Mouse (Mus musculus) lung, postnatal 0 days (tissue): ENCODE results near the gene Gpc6. TPM values are rescaled to one million over a fixed set of nuclear protein-coding genes. Genes with fewer than 3 reads are reported as not detected.

ENCODE experiments used
- ATAC-seq: fragments of 200-750 bp; cut with Nextera tagmentation; 2 replicates; pipeline ENCODE4 v1.8.0; 2017; ENCODE audit warnings: moderate library complexity
- DNase-seq: peaks from one replicate; pipeline ENCODE4 v3.0.0-alpha.2; 2016; ENCODE audit warnings: low spot score
- H3K27ac ChIP-seq: fragments of 300-500 bp; sonication (generic); 2 replicates; pipeline ENCODE4 v1.5.1; 2014; ENCODE audit warnings: antibody characterized with exemption, mild to moderate bottlenecking, low read length, mixed read lengths
- H3K27me3 ChIP-seq: fragments of 300-500 bp; sonication (generic); replicated peaks from 2 replicates; pipeline ENCODE4 v1.6.1; 2014; ENCODE audit warnings: low read length, mixed read lengths; ENCODE audit not compliant: insufficient read depth
- H3K36me3 ChIP-seq: fragments of 300-500 bp; sonication (generic); 2 replicates; pipeline ENCODE4 v1.6.1; 2014; ENCODE audit warnings: low read length, mixed read lengths; ENCODE audit not compliant: insufficient read depth
- H3K4me1 ChIP-seq: fragments of 300-500 bp; sonication (generic); 2 replicates; pipeline ENCODE4 v1.6.1; 2014; ENCODE audit warnings: antibody characterized with exemption, low read depth, low read length, mixed read lengths; ENCODE audit not compliant: insufficient read depth
- H3K4me2 ChIP-seq: fragments of 300-500 bp; sonication (generic); replicated peaks from 2 replicates; pipeline ENCODE4 v1.6.1; 2014; ENCODE audit warnings: low read depth, mild to moderate bottlenecking, low read length, moderate library complexity, mixed read lengths
- H3K4me3 ChIP-seq: fragments of 300-500 bp; sonication (generic); 2 replicates; pipeline ENCODE4 v1.5.1; 2014; ENCODE audit warnings: low read depth, low read length
- H3K9ac ChIP-seq: fragments of 300-500 bp; sonication (generic); replicated peaks from 2 replicates; pipeline ENCODE4 v1.6.1; 2014; ENCODE audit warnings: low read depth, mild to moderate bottlenecking
- H3K9me3 ChIP-seq: fragments of 300-500 bp; sonication (generic); 2 replicates; pipeline ENCODE4 v1.6.1; 2016; ENCODE audit warnings: low read length, mixed read lengths
- CTCF ChIP-seq: IDR thresholded peaks from 2 replicates; pipeline ENCODE4 v1.5.1; 2016; ENCODE audit warnings: antibody characterized with exemption, mild to moderate bottlenecking
- EP300 ChIP-seq: IDR thresholded peaks from 2 replicates; pipeline ENCODE4 v1.6.1; 2016; ENCODE audit warnings: antibody characterized with exemption, mild to moderate bottlenecking, control low read depth
- WGBS: fragments of 180-500 bp; shearing (Covaris S2); extraction: QIAGEN DNeasy Blood & Tissue Kit; methylation state at CpG from one replicate; pipeline ENCODE4 v1.1.7; 2014; 5-methylcytosine and 5-hydroxymethylcytosine counted together
- polyA plus RNA-seq: library from polyadenylated mRNA; unstranded; fragments of >200 nt; fragmentation: Nextera tagmentation; extraction: Ambion mirVana; gene quantifications from 2 replicates; pipeline ENCODE4 v1.2.1, GENCODE M21; 2015

The Gpc6 gene
- polyA plus RNA-seq, 1 experiment from 2014 or later, result 3.1 TPM

DNA sequence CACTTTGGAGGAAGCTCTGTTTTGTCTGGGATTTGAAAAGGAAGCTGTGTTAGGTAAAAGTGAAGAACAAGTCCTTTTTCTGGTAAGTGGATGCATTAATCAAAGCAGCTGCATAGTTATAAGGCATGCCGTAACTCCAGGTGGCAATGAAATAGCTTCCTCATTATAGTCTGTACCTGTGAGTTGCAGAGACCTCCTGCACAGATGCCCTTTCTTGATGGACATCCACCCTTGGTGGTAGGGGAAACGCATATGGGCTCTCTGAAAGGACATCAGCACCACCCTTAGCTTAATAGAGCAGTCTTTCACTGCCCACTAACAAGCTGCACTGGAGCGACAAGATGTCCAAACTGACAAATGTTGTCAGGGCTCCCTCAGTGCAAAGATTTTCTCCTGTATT lies 83.7 kb downstream of the Gpc6 start:
- no peaks in the 10 kb centered on the region for H3K27me3 ChIP-seq
- TF ChIP-seq EP300, result no peak
- no peak for TF ChIP-seq CTCF
- H3K36me3 ChIP-seq, result no peaks in the 10 kb centered on the region
- H3K4me2 ChIP-seq, result no peak overlapping the region
- H3K4me3 ChIP-seq, result no peak overlapping the region
- no peaks in the 10 kb centered on the region for H3K9me3 ChIP-seq
- H3K9ac ChIP-seq, result no peak overlapping the region
- no peak for DNase-seq
- H3K27ac ChIP-seq, result no peak overlapping the region
- no peak for ATAC-seq
- WGBS, result 80% methylated on average over 3 of the region's 3 CpGs
- H3K4me1 ChIP-seq, result no peaks in the 10 kb centered on the region

DNA sequence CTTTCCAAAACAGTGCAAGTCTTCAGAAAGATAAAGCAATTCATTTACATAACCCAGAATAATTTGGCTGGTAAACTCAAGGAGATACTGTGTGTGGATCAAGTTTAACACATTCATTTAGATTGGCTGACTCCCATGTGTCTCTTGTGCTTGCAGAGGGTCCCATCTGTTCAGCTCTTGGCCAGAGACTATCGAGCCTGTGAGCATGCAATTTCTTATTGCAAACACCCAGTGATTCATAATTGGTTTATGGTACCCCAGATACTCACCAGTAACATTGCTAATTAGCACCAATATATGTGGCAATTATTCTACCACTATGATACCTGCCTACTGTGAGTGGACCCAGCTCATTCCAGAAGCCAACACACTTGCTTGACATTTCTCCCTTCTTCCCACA lies 87.9 kb downstream of the Gpc6 start:
- 79% methylated on average over 1 of the region's 1 CpGs for WGBS
- no peak for DNase-seq

DNA sequence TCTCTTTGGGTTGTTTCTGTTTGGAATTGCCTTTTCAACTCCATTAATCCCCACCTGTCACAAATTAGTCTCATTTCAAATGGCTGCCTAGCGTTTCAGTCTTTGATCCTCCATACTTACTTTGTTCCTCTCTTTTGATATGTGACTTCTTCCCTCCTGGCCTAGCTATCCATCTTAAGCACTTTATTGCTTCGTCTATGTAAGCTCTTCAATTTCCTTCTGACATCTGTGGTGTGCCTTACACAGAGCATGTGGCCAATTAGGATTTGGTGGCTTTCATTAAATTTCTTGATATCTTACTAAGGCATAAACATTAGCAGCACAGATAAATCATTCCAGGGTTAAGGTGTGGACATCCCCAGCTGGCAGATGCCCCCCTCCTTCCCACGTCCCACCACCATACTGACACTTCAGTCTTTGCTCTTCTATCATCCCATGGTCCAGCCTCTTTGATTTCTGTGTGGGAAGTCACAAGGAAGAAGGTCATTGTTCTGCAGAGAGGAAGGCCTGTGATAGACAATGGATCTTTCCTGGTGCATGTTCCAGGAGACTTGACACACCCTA lies 88.5 kb downstream of the Gpc6 start:
- ATAC-seq, result no peak
- no peak for TF ChIP-seq EP300
- no peak for TF ChIP-seq CTCF

More for the DNA sequence above, 87.9 kb downstream of the Gpc6 start:
- H3K27ac ChIP-seq, result no peak overlapping the region
- no peak for ATAC-seq
- H3K36me3 ChIP-seq, result no peaks in the 10 kb centered on the region
- TF ChIP-seq CTCF (no peak), EP300 (no peak)
- H3K4me3 ChIP-seq, result no peak overlapping the region
- H3K9me3 ChIP-seq, result no peaks in the 10 kb centered on the region
- H3K9ac ChIP-seq, result no peak overlapping the region
- H3K4me2 ChIP-seq, result no peak overlapping the region
- no peaks in the 10 kb centered on the region for H3K27me3 ChIP-seq
- H3K4me1 ChIP-seq, result no peaks in the 10 kb centered on the region

DNA sequence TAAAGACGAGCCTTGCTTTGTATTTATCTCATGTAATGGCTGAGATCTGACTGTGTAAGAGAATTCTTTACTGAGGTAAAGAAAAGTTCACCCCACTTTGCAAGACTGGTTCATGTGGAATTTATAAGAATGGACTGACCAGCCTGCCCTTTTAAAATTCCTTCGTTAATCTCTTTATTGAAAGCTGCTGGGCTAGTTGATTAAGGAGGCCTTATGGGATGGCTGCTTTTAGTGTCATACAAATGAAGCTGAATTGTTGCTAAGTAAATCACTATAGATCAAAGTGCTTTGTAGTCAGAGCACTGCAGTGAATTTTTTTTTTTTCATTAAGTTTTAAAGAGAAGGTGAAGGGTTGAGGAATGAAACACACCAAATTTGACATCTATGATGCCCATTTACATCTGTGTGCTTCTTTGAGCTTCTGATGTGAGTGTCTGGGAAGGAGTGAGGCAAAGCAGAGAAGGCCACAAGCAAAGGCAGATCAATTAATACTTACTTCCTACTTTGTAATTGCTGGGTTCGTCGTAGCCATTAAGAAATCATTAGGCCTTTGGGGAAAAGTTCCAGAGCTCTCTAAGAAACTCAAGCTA lies 90.3 kb downstream of the Gpc6 start:
- Histone ChIP-seq H3K4me2 (no peak overlapping the region), H3K9me3 (no peaks in the 10 kb centered on the region), H3K4me3 (no peak overlapping the region), H3K27ac (no peak overlapping the region), H3K36me3 (no peaks in the 10 kb centered on the region), H3K9ac (no peak overlapping the region), H3K27me3 (no peaks in the 10 kb centered on the region), H3K4me1 (no peaks in the 10 kb centered on the region)
- WGBS, result 78% methylated on average over 4 of the region's 4 CpGs
- ATAC-seq, result no peak
- TF ChIP-seq CTCF (no peak), EP300 (no peak)
- DNase-seq, result no peak

More for the DNA sequence above, 88.5 kb downstream of the Gpc6 start:
- no peaks in the 10 kb centered on the region for H3K9me3 ChIP-seq
- no peaks in the 10 kb centered on the region for H3K4me1 ChIP-seq
- no peak overlapping the region for H3K4me2 ChIP-seq
- no peak overlapping the region for H3K27ac ChIP-seq
- DNase-seq, result no peak
- 52% methylated on average over 3 of the region's 3 CpGs for WGBS
- H3K36me3 ChIP-seq, result no peaks in the 10 kb centered on the region
- H3K4me3 ChIP-seq, result no peak overlapping the region
- no peaks in the 10 kb centered on the region for H3K27me3 ChIP-seq
- H3K9ac ChIP-seq, result no peak overlapping the region

DNA sequence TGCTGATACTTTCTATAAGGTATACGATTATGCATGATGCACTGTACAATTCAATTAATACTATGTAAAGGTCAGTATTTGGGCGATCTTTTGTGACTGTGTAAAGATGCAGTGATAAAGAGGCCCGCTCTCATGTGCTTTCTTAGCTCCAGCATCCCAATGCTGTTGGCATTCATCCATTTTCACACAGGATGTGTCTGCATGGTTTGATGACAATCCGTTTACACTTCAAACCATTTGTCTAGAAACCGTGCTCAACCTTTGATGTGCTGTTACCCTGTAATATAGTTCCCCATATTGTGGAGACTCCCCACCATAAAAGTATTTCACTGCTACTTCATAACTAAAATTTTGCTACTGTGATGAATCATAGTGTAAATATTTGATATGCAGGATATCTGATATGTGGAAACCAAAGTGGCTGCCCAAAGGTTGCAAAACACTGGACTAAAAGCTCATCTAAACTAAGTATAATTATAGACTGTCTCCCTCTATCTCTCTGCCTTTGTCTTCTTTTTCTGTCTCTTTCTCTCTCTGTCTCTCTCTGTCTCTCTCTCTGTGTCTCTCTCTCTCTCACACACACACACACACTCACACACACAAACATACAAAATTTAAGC lies 97.2 kb downstream of the Gpc6 start:
- TF ChIP-seq CTCF, result no peak
- TF ChIP-seq EP300, result no peak
- Histone ChIP-seq H3K4me1 (no peaks in the 10 kb centered on the region), H3K9me3 (no peaks in the 10 kb centered on the region), H3K9ac (no peak overlapping the region), H3K4me3 (no peak overlapping the region), H3K27ac (no peak overlapping the region), H3K36me3 (no peaks in the 10 kb centered on the region), H3K27me3 (no peaks in the 10 kb centered on the region), H3K4me2 (no peak overlapping the region)
- DNase-seq (peak; percentile 10), ATAC-seq (no peak)
- 57% methylated on average over 5 of the region's 5 CpGs for WGBS

DNA sequence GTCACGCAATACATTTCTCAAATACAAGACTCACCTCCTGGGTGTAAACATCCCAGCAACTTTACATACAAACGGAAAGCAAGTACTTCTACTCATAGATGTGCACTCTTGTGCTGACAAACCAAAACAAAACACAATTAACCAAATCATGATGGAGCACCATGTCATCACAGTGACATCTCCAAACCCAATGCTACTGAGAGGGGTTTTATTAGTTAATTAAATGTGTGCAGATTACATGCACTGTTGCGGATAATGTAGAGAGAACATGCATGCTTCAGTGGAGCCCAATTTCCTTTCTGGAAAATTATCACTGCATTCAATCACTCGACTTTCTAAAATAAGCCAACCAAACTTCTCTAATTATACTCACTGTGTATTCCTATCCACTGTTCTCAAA lies 109.0 kb downstream of the Gpc6 start:
- no peak for DNase-seq
- H3K27me3 ChIP-seq, result no peaks in the 10 kb centered on the region
- TF ChIP-seq CTCF, result no peak
- TF ChIP-seq EP300, result no peak
- H3K9ac ChIP-seq, result no peak overlapping the region
- no peaks in the 10 kb centered on the region for H3K4me1 ChIP-seq
- no peak overlapping the region for H3K4me2 ChIP-seq
- no peaks in the 10 kb centered on the region for H3K9me3 ChIP-seq
- H3K27ac ChIP-seq, result no peak overlapping the region
- no peaks in the 10 kb centered on the region for H3K36me3 ChIP-seq
- WGBS, result 93% methylated on average over 4 of the region's 4 CpGs
- no peak overlapping the region for H3K4me3 ChIP-seq
- no peak for ATAC-seq
